Mouse (Mus musculus): ENCODE measurements around the gene Scgb1b27.

GRCm38 (mm10) chr7:34025641-34026040 is 4.4 kb downstream of the Scgb1b27 start:
- TF ChIP-seq CTCF (conservative IDR thresholded peaks at IDR 0.05; ENCODE audit: low read length), result no peak
- no peak for TF ChIP-seq POU5F1 (IDR thresholded peaks at IDR 0.05; ENCODE audit: borderline replicate concordance, low read length)
